Mouse (Mus musculus) kidney, adult 2 months (tissue): ENCODE data around the gene Plcb1.

Source experiments
- CTCF ChIP-seq: fragments of 200-500 bp; conservative IDR thresholded peaks from 2 replicates; pipeline ENCODE4 v1.5.1; 2011; ENCODE audit warnings: low read depth, mild to moderate bottlenecking, control low read depth, low read length, moderate library complexity, mixed read lengths; ENCODE audit not compliant: insufficient read depth, insufficient read length
- POLR2A ChIP-seq: fragments of 200-500 bp; IDR thresholded peaks from one replicate; pipeline ENCODE4 v1.6.1; 2011; ENCODE audit warnings: low read depth, low read length, control low read depth

- TF ChIP-seq CTCF = no peak
- no peak for TF ChIP-seq POLR2A
Observed at GRCm38 (mm10) chr2:135075375-135075774, 289.5 kb downstream of the Plcb1 start.
